Mouse (Mus musculus) embryo, embryonic 10.5 days (tissue): ENCODE data around the gene Zfp358.

Experiments used
- DNase-seq: peaks from one replicate; pipeline ENCODE4 v3.0.0-alpha.2; 2015; ENCODE audit warnings: low spot score

The Zfp358 gene

GRCm38 (mm10) chr8:3499751-3500150 lies 6.8 kb downstream of the Zfp358 start:
- DNase-seq = no peak

GRCm38 (mm10) chr8:3500235-3501090 lies 7.5 kb downstream of the Zfp358 start, which contains the start of gene Mcoln1:
Gene Mcoln1 (plus strand): TSS chr8:3500457.
- DNase-seq = peak; percentile 99

- no peak for DNase-seq
Measured at GRCm38 (mm10) chr8:3502217-3502616, 9.3 kb downstream of the Zfp358 start.

- DNase-seq = no peak
Measured at GRCm38 (mm10) chr8:3507979-3508754, 15.2 kb downstream of the Zfp358 start.

GRCm38 (mm10) chr8:3514681-3515247 lies 21.8 kb downstream of the Zfp358 start:
- DNase-seq = peak; percentile 9

GRCm38 (mm10) chr8:3515260-3515671 lies 22.3 kb downstream of the Zfp358 start, which contains the start of gene Pnpla6:
Gene Pnpla6 (plus strand): TSS chr8:3515384.
- peak; percentile 93 for DNase-seq

- DNase-seq = peak; percentile 67
Measured at GRCm38 (mm10) chr8:3515771-3516417, 23.0 kb downstream of the Zfp358 start.

- DNase-seq = peak; percentile 96
Measured at GRCm38 (mm10) chr8:3516450-3517116, 23.6 kb downstream of the Zfp358 start.

- DNase-seq = peak; percentile 15
Measured at GRCm38 (mm10) chr8:3517117-3517495, 24.2 kb downstream of the Zfp358 start.

GRCm38 (mm10) chr8:3522007-3522697 lies 29.2 kb downstream of the Zfp358 start:
- DNase-seq = no peak

- DNase-seq = no peak
Measured at GRCm38 (mm10) chr8:3530816-3531215, 37.9 kb downstream of the Zfp358 start.

GRCm38 (mm10) chr8:3531936-3532335 lies 39.0 kb downstream of the Zfp358 start:
- DNase-seq = no peak

GRCm38 (mm10) chr8:3536053-3536841 lies 43.3 kb downstream of the Zfp358 start:
- DNase-seq = peak; percentile 10

- no peak for DNase-seq
Measured at GRCm38 (mm10) chr8:3536940-3537339, 44.0 kb downstream of the Zfp358 start.

- no peak for DNase-seq
Measured at GRCm38 (mm10) chr8:3537666-3538065, 44.7 kb downstream of the Zfp358 start.

GRCm38 (mm10) chr8:3539146-3539545 lies 46.2 kb downstream of the Zfp358 start:
- no peak for DNase-seq

GRCm38 (mm10) chr8:3540076-3540475 lies 47.1 kb downstream of the Zfp358 start:
- no peak for DNase-seq

GRCm38 (mm10) chr8:3546511-3546910 lies 53.6 kb downstream of the Zfp358 start:
- DNase-seq = no peak
